Mouse (Mus musculus) heart, postnatal 0 days (tissue): ENCODE data around the gene Ubqln4. TPM values are rescaled to one million over a fixed set of nuclear protein-coding genes. Genes with fewer than 3 reads are reported as not detected.
A peak's percentile ranks its signal among the peaks of the same experiment; 100 is the strongest.

Experiments
- ATAC-seq: fragments of 200-750 bp; cut with Nextera tagmentation; 2 replicates; pipeline ENCODE4 v1.8.0; 2017; ENCODE audit warnings: low read depth, moderate number of reproducible peaks, moderate library complexity; ENCODE audit not compliant: insufficient read depth
- DNase-seq: peaks from one replicate; pipeline ENCODE4 v3.0.0-alpha.2; 2016; ENCODE audit warnings: low spot score
- H3K27ac ChIP-seq: fragments of 300-500 bp; sonication (generic); 2 replicates; pipeline ENCODE4 v1.5.1; 2014; ENCODE audit warnings: low read depth, mild to moderate bottlenecking
- H3K27me3 ChIP-seq: fragments of 300-500 bp; sonication (generic); 2 replicates; pipeline ENCODE4 v1.6.1; 2014; ENCODE audit warnings: low read length, mixed read lengths; ENCODE audit not compliant: control insufficient read depth, insufficient read depth
- H3K36me3 ChIP-seq: fragments of 300-500 bp; sonication (generic); replicated peaks from 2 replicates; pipeline ENCODE4 v1.6.1; 2014; ENCODE audit warnings: low read length, mixed read lengths; ENCODE audit not compliant: control insufficient read depth, insufficient read depth
- H3K4me1 ChIP-seq: fragments of 300-500 bp; sonication (generic); 2 replicates; pipeline ENCODE4 v1.6.1; 2014; ENCODE audit warnings: antibody characterized with exemption; ENCODE audit not compliant: control insufficient read depth, insufficient read depth
- H3K4me2 ChIP-seq: fragments of 300-500 bp; sonication (generic); 2 replicates; pipeline ENCODE4 v1.6.1; 2014; ENCODE audit warnings: low read depth, mild to moderate bottlenecking, low read length, moderate library complexity
- H3K4me3 ChIP-seq: fragments of 300-500 bp; sonication (generic); 2 replicates; pipeline ENCODE4 v1.5.1; 2014; ENCODE audit warnings: low read depth, low read length
- H3K9ac ChIP-seq: fragments of 300-500 bp; sonication (generic); replicated peaks from 2 replicates; pipeline ENCODE4 v1.6.1; 2014; ENCODE audit warnings: low read depth, low read length, mixed read lengths
- H3K9me3 ChIP-seq: fragments of 300-500 bp; sonication (generic); replicated peaks from 2 replicates; pipeline ENCODE4 v1.6.1; 2016; ENCODE audit warnings: low read length; ENCODE audit not compliant: control insufficient read depth
- CTCF ChIP-seq: IDR thresholded peaks from 2 replicates; pipeline ENCODE4 v1.5.1; 2016; ENCODE audit warnings: antibody characterized with exemption, control low read depth, low read depth
- EP300 ChIP-seq: IDR thresholded peaks from 2 replicates; pipeline ENCODE4 v1.6.1; 2016; ENCODE audit warnings: antibody characterized with exemption, low read depth
- WGBS: fragments of 180-500 bp; shearing (Covaris S2); extraction: QIAGEN DNeasy Blood & Tissue Kit; methylation state at CpG from one replicate; pipeline ENCODE4 v1.1.7; 2014; 5-methylcytosine and 5-hydroxymethylcytosine counted together
- polyA plus RNA-seq: library from polyadenylated mRNA; unstranded; fragments of >200 nt; fragmentation: Nextera tagmentation; extraction: Ambion mirVana; gene quantifications from 2 replicates; pipeline ENCODE4 v1.2.1, GENCODE M21; 2015
- total RNA-seq: library from RNA; depleted of rRNA; stranded (reverse); fragments of >200 nt; gene quantifications from 2 replicates; pipeline ENCODE4 v1.2.3, GENCODE M21; 2014; ENCODE audit warnings: low replicate concordance

The Ubqln4 gene
- total and polyA plus RNA-seq, 2 experiments from 2014 or later: 18.3 to 82.4 TPM

- Histone ChIP-seq H3K27ac (no peak overlapping the region), H3K36me3 (no peaks in the 10 kb centered on the region; the same call in 1 of the 2 replicates), H3K9ac (no peak overlapping the region), H3K27me3 (no peaks in the 10 kb centered on the region), H3K4me1 (peaks cover 28% of the 10 kb centered on the region), H3K4me3 (no peak overlapping the region), H3K9me3 (no peaks in the 10 kb centered on the region), H3K4me2 (no peak overlapping the region)
- peak; percentile 94 for DNase-seq
- TF ChIP-seq CTCF (peak; percentile 99), EP300 (no peak)
- ATAC-seq: peak; percentile 86
- WGBS: 34% methylated on average over 17 of the region's 17 CpGs
Measured at GRCm38 (mm10) chr3:88526157-88527131, 27.1 kb upstream of the Ubqln4 start.

- H3K4me3 ChIP-seq: no peak overlapping the region
- DNase-seq: no peak
Measured at GRCm38 (mm10) chr3:88527565-88527964, 26.0 kb upstream of the Ubqln4 start.

DNA sequence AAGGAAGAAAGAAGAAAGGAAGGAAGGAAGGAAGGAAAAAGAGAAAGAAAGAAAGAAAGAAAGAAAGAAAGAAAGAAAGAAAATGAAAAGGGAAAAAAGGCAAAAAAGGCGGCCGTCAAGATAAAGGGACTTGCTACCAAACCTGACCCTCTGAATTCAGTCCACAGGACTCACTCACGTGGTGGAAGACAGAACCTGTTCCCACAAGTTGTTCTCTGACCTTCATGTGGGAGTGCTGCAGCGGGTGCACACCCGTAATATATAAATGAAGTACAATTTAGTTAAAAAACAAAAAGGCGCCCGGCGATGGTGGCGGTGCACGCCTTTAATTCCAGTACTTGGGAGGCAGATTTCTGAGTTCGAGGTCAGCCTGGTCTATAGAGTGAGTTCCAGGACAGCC is 24.9 kb upstream of the Ubqln4 start:
- H3K36me3 ChIP-seq: no peaks in the 10 kb centered on the region; the same call in 1 of the 2 replicates
- H3K27me3 ChIP-seq: no peaks in the 10 kb centered on the region
- TF ChIP-seq CTCF: no peak
- no peak for TF ChIP-seq EP300
- no peaks in the 10 kb centered on the region for H3K9me3 ChIP-seq
- 90% methylated on average over 11 of the region's 11 CpGs for WGBS
- H3K4me2 ChIP-seq: no peak overlapping the region
- H3K4me3 ChIP-seq: no peak overlapping the region
- H3K4me1 ChIP-seq: peaks cover 36% of the 10 kb centered on the region
- ATAC-seq (no peak), DNase-seq (no peak)
- H3K9ac ChIP-seq: no peak overlapping the region
- H3K27ac ChIP-seq: no peak overlapping the region

More at GRCm38 (mm10) chr3:88527565-88527964, 26.0 kb upstream of the Ubqln4 start:
- H3K9ac ChIP-seq: peak overlapping the region; percentile 40; the same call in 1 of the 2 replicates
- no peak overlapping the region for H3K4me2 ChIP-seq
- TF ChIP-seq EP300: no peak
- no peak for TF ChIP-seq CTCF
- H3K27me3 ChIP-seq: no peaks in the 10 kb centered on the region
- H3K4me1 ChIP-seq: peaks cover 28% of the 10 kb centered on the region
- H3K36me3 ChIP-seq: no peaks in the 10 kb centered on the region; the same call in 1 of the 2 replicates
- no peak overlapping the region for H3K27ac ChIP-seq
- WGBS: 21% methylated on average over 8 of the region's 8 CpGs
- no peaks in the 10 kb centered on the region for H3K9me3 ChIP-seq
- ATAC-seq: no peak

GRCm38 (mm10) chr3:88529204-88530000 is 24.2 kb upstream of the Ubqln4 start:
- Histone ChIP-seq H3K36me3 (no peaks in the 10 kb centered on the region; the same call in 1 of the 2 replicates), H3K4me2 (0 out of 2 replicates have a peak overlapping the region, but pooled peaks have one; percentile 4), H3K27me3 (no peaks in the 10 kb centered on the region), H3K27ac (no peak overlapping the region), H3K9me3 (no peaks in the 10 kb centered on the region), H3K9ac (no peak overlapping the region), H3K4me1 (peaks cover 40% of the 10 kb centered on the region), H3K4me3 (no peak overlapping the region)
- TF ChIP-seq CTCF: no peak
- no peak for TF ChIP-seq EP300
- DNase-seq (no peak), ATAC-seq (no peak)
- 40% methylated on average over 7 of the region's 7 CpGs for WGBS
